Comparison of ENCODE assay signal across 9 mouse cellular contexts in genomic region chr2:74907368-74908291, GRCm38 (mm10).
DNase-seq lines count a peak whose midpoint lies in the region; ATAC-seq and TF ChIP-seq lines count a peak whose summit lies in the region.
"Had no signal": no experiment of that assay in that cellular context is flagged by ENCODE, and none has a peak within 500 bp of the region (broad histone marks: within the 10 kb centered on the region; RNA-seq: fewer than 3 reads in every experiment).

No protein-coding gene starts in this region.

- DNase-seq in forebrain, embryonic 11.5 days (ENCODE audit: low spot score): peak; percentile 53
- DNase-seq in forebrain, embryonic 10.5 days (ENCODE audit: extremely low spot score, low spot score): no peak
- peak; percentile 61 to 66 for DNase-seq in heart, postnatal 36 days
- DNase-seq in lung, postnatal 10 days: peak; percentile 76
- no peak for DNase-seq in thymus, postnatal 10 days (ENCODE audit: low spot score in 2 of 2)
- DNase-seq in cerebellum, adult 9-11 months: no peak
- no peak for DNase-seq in thymus, adult 2 months

- no peak for TF ChIP-seq CTCF in thymus, adult 2 months (IDR thresholded peaks at IDR 0.05; ENCODE audit: borderline replicate concordance, control insufficient read depth, extremely low read depth, insufficient read depth, low read length, poor library complexity)

- no peak overlapping the region for H3K4me2 ChIP-seq in forebrain, embryonic 11.5 days (ENCODE audit: low read depth, low read length, severe bottlenecking)
- peak overlapping the region; percentile 18; the same call in 1 of the 2 replicates for H3K4me2 ChIP-seq in embryonic facial prominence, embryonic 13.5 days

- H3K27ac ChIP-seq in forebrain, embryonic 11.5 days (ENCODE audit: low read depth, low read length): no peak overlapping the region
- H3K27ac ChIP-seq in forebrain, embryonic 10.5 days: no peak overlapping the region; the same call in 1 of the 2 replicates
- H3K27ac ChIP-seq in embryonic facial prominence, embryonic 13.5 days: peak overlapping the region; percentile 64
- H3K27ac ChIP-seq in thymus, adult 2 months (ENCODE audit: control insufficient read depth, insufficient read depth, low read length): no peak overlapping the region
- H3K27ac ChIP-seq: macrophage had no signal

- H3K27me3 ChIP-seq in forebrain, embryonic 11.5 days (ENCODE audit: control insufficient read depth, insufficient read depth, low read length): no peaks in the 10 kb centered on the region
- H3K27me3 ChIP-seq in forebrain, embryonic 10.5 days (ENCODE audit: poor library complexity, severe bottlenecking): no peaks in the 10 kb centered on the region
- no peaks in the 10 kb centered on the region for H3K27me3 ChIP-seq in embryonic facial prominence, embryonic 13.5 days
- H3K27me3 ChIP-seq in thymus, adult 2 months (ENCODE audit: control insufficient read depth, insufficient read depth, low read length): no peaks in the 10 kb centered on the region

- intact Hi-C loops in heart, postnatal 36 days (cut with DNase I): no loop called here

- no peak for ATAC-seq in forebrain, embryonic 11.5 days (replicated peaks; ENCODE audit: low FRiP score)
- ATAC-seq in embryonic facial prominence, embryonic 13.5 days (ENCODE audit: insufficient number of reproducible peaks, insufficient read depth, low FRiP score, low TSS enrichment, low read depth): no peak

- no peak overlapping the region for H3K9ac ChIP-seq in forebrain, embryonic 11.5 days (ENCODE audit: low read length)
- no peak overlapping the region for H3K9ac ChIP-seq in embryonic facial prominence, embryonic 13.5 days

- H3K4me3 ChIP-seq in forebrain, embryonic 11.5 days (ENCODE audit: low read depth, low read length): no peak overlapping the region
- no peak overlapping the region for H3K4me3 ChIP-seq in forebrain, embryonic 10.5 days
- H3K4me3 ChIP-seq in embryonic facial prominence, embryonic 13.5 days: no peak overlapping the region
- no peak overlapping the region for H3K4me3 ChIP-seq in thymus, adult 2 months (ENCODE audit: control insufficient read depth, insufficient read depth, low read length)

- no peaks in the 10 kb centered on the region for H3K36me3 ChIP-seq in forebrain, embryonic 11.5 days (ENCODE audit: control insufficient read depth, insufficient read depth, low read length)
- no peaks in the 10 kb centered on the region for H3K36me3 ChIP-seq in forebrain, embryonic 10.5 days (replicated peaks)
- no peaks in the 10 kb centered on the region for H3K36me3 ChIP-seq in embryonic facial prominence, embryonic 13.5 days
- H3K36me3 ChIP-seq in thymus, adult 2 months (ENCODE audit: control insufficient read depth, insufficient read depth, low read length): no peaks in the 10 kb centered on the region

- 58% methylated on average over 19 of the region's 19 CpGs for WGBS in forebrain, embryonic 11.5 days
- 69% methylated on average over 19 of the region's 19 CpGs for WGBS in forebrain, embryonic 10.5 days
- 62% methylated on average over 19 of the region's 19 CpGs for WGBS in embryonic facial prominence, embryonic 13.5 days
- 93% methylated on average over 19 of the region's 19 CpGs for WGBS in thymus, adult 2 months

- no peak for TF ChIP-seq POLR2A in thymus, adult 2 months (IDR thresholded peaks at IDR 0.05; ENCODE audit: control insufficient read depth, extremely low read depth, insufficient read depth, low read length, poor library complexity)

- H3K4me1 ChIP-seq in forebrain, embryonic 11.5 days (replicated peaks; ENCODE audit: control insufficient read depth, insufficient read depth, low read length): no peaks in the 10 kb centered on the region
- H3K4me1 ChIP-seq in forebrain, embryonic 10.5 days: peaks cover 14% of the 10 kb centered on the region
- H3K4me1 ChIP-seq in embryonic facial prominence, embryonic 13.5 days: peaks cover 12% of the 10 kb centered on the region
- no peaks in the 10 kb centered on the region for H3K4me1 ChIP-seq in thymus, adult 2 months (replicated peaks; ENCODE audit: control insufficient read depth, insufficient read depth, low read length)

- no peaks in the 10 kb centered on the region for H3K9me3 ChIP-seq in forebrain, embryonic 11.5 days (ENCODE audit: control insufficient read depth, low read length)
- H3K9me3 ChIP-seq in forebrain, embryonic 10.5 days: no peaks in the 10 kb centered on the region
- H3K9me3 ChIP-seq in embryonic facial prominence, embryonic 13.5 days: no peaks in the 10 kb centered on the region

Comparison
In these comparisons a context has a peak if more than half of its experiments do, and no peak if none do; other contexts are left out.
1. DNase-seq: peak in forebrain, embryonic 11.5 days (single experiment), heart, postnatal 36 days (2 of 2) and lung, postnatal 10 days (single experiment); none in forebrain, embryonic 10.5 days (single experiment), thymus, postnatal 10 days (0 of 2), cerebellum, adult 9-11 months (single experiment) and thymus, adult 2 months (single experiment).